Mouse (Mus musculus): ENCODE measurements around the gene Bloc1s3. TPM values are rescaled to one million over a fixed set of nuclear protein-coding genes. Genes with fewer than 3 reads are reported as not detected.

Bloc1s3 gene
- 7.4 and 10.3 TPM in 2 replicates for polyA plus RNA-seq (2012)

DNA sequence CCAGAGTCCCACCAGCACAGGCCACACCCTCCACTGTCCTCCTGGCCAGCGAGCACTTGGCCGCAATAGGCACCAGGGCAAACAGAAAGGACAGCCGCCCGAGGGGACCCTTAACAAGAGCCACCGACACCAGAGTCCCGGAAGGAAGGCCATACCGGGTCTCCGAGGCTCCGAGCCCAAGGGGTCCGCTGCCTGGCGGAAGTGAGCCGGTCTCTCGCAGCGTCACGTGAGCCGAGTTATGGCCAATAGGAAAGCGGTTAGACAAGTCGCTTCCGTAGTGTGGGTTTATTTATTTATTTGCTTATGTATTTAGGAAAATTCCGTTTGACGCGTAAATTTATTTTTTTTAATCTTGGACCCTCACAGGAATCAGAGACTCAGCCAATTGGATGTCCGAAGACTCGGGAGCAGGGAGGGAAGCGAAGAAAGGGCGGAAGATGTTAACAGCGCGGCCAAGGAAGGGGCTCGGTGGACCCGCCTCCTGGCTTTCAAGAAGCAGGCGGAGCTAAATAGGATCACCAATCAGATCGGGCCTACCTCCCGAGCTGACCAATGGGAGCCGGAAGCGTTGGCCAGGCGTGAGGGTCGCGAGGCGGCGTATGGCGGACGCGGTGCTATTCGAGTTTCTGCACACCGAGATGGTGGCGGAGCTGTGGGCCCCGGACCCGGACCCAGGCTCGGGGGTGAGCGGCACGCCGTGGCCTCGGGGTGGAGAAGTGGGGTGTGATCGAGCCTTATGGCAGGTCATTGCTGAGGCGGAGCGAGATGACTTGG, at the start of gene Bloc1s3, which contains the start of gene Trappc6a:
Gene Bloc1s3 (minus strand): TSS at position 218 of the 774 bp plus-strand sequence.
Gene Trappc6a (plus strand): TSS at position 246 of the 774 bp plus-strand sequence.
- no peak for TF ChIP-seq GATA1 (IDR thresholded peaks at IDR 0.05; ENCODE audit: low read length)

DNA sequence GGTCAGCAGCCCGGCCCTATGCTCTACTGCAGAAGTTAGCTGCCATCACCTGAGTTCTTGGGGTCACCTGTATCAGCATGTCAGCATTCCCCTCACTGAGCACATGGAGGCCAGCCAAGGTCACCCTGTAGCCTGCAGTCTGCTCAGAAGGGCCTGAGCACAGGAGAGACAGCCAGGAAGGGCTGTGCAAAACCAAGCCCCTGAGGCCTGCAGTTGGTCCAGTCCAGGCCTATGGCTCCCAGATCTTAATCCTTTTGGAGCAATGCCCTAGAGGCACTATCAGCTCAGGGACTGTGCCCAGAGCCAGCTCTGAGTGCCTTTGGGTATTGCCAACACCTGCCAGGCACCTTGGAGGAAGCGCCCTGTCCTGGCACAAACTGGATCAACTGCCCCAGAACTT, 48.9 kb upstream of the Bloc1s3 start:
- TF ChIP-seq GATA1 (IDR thresholded peaks at IDR 0.05; ENCODE audit: low read length), result no peak

DNA sequence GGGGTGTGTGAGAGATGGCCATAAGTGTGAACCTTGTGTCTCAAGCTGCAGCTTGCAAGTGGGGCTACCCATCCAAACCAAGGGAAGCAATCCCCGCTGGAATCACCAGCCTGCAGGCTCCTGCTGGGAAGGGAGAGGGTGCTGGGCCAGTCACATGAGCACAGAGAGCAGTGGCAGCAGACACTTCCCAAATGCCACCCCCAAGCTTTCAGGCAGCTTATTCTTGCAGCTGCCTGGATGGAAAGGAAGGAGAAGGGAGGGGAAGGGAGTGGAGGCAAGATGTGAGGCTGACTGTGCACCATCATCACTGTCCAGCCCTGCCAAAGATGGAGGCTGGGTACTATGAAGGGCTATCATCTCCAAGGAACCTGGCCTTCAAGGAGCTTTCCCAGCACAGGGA, 46.0 kb upstream of the Bloc1s3 start:
- TF ChIP-seq GATA1 (IDR thresholded peaks at IDR 0.05; ENCODE audit: low read length), result no peak

DNA sequence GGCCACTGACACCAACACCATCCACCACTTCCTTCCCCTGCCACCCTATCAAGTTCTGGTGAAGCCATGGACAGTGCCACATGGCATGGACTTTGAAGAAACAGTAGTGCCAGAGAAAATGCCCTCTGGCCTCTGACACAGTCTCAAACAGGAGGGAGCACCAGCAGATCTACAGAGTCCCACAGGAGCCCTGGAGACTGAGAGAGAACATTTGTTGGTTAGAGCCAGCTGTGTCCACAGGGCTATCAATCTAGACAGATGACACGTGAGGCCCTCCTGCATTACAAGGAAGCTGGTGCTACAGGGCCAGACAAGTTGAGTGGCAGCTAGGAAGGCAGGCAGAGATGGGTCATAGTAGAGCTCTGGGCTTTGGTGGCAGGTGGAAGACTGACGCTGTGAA, 44.3 kb upstream of the Bloc1s3 start:
- TF ChIP-seq GATA1 (IDR thresholded peaks at IDR 0.05; ENCODE audit: low read length), result no peak

DNA sequence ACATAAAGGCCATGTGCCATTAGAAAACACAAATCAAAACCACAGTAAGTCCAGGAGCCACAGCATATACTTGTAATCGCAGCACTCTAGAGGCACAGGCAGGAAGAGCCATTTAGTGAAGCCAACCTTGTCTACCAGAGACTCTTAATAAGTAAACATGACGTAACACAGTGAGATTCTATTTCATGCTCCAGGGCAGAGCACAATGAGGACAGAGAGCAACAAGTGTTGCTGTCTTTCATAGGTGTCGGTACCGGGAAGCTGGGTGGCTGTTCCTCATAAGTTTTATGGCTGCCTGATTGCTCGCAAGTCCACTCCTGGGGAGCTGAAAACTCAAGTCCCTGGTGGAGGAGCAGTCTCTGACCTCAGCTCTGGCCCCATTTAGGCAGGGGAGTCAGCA, 43.5 kb upstream of the Bloc1s3 start:
- TF ChIP-seq GATA1 (IDR thresholded peaks at IDR 0.05; ENCODE audit: low read length), result no peak

DNA sequence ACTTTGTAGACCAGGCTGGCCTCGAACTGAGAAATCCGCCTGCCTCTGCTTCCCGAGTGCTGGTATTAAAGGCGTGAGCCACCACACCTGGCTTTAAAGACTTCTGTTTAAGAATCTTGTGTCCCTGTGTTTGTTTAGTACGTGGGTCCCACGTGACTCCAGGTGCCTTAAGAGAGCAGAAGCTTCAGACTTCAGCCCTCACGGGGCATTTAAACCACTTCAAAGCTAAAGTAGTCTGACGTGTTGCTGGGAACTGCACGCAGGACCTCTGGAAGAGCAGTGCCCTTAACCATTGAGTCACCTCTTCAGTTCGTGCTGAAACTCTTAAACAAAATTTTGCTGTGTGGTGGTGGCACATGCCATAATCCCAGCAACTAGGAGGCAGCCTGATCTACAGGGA, 41.2 kb upstream of the Bloc1s3 start:
- TF ChIP-seq GATA1 (IDR thresholded peaks at IDR 0.05; ENCODE audit: low read length), result no peak

DNA sequence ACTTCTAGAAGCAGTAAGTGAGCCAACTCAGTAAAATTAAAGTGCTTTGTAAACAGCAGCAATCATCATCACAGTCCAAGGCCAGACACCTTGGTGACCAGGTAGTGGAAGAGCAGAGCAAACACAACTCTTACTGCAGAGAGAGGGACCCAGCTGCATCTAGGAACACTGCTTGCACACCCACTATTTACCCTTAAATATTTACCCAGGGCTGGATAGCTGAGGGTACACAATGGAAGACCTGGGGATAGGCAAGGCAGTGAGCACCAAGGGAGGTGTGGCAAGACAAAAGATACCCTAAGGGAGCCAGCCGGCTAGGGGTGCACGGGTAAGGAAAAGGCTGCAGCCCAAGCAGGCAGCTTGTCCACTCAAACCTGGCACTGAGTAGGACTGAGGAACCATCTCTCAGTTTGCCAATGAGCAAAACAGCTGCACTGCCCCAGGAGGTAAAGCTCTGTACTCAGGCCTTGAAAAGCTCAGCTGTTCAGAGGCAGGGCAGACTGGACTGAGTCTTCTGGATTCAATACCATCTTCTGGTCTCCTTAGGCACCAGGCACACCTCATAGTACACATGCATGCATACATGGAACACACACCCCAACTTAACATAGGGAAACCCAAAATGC, 39.3 kb upstream of the Bloc1s3 start:
- no peak for TF ChIP-seq GATA1 (IDR thresholded peaks at IDR 0.05; ENCODE audit: low read length)

DNA sequence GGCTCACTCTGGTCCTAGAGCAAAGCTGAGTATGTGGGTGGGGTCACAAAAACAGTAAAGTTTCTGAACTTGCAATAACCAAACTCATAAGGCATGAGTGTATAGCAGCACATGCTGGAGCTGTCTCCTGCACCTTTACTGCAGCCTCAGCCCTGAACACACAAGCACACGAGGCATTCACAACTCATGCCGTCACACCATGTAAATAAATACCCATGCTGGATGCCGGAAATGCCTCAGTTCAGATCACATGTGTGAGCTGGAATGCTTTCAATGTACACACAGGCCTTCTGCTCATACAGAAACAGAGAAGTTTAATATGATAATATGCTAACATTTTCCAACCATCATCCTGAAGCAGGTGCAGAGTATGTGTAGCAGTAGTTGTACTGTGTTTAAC, 37.8 kb upstream of the Bloc1s3 start:
- TF ChIP-seq GATA1 (IDR thresholded peaks at IDR 0.05; ENCODE audit: low read length), result no peak

DNA sequence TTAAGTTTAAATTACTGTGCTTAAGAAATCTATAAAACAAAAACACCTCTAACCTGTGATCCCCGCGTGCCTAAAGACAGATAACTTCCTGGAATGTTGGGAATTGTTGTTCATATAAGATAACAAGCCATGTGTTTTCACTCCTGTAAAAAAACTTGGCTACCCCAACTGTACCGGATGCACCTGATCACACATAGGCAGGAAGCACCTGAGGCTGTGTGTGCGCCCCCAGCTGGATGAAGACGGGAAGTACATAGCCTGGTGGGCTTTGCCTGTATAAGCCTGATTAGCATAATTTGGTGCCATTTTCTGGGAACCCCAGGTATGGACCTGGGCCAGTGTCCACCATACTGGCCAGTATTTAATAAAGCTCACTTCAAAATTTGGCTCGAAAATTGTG, 35.4 kb upstream of the Bloc1s3 start:
- no peak for TF ChIP-seq GATA1 (IDR thresholded peaks at IDR 0.05; ENCODE audit: low read length)

DNA sequence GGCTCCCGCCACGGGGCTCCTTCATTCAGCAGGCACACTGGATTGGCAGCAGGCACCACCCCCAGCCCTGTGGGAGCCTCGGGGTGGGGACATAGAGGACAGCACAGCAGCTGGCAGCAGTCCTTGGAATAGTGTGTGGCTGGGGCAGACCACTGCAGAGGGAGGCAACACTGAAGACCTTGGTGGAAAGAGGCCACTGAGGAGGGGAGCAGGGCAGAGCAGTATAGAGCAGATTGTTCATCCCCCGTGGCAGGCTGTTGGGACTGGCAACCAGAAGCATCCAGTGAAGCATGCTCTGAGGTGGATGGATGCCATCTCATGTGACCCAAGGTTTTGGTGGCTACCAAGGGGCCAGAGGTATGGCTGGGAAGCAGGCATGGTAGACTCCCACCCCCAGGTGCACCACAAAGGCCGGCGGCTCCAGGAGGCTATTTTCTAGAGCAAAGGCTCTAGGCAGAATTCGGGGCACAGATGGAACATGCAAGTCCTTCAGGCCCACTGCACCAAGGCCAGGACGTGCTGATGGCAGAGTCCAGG, 34.1 kb upstream of the Bloc1s3 start:
- TF ChIP-seq GATA1 (IDR thresholded peaks at IDR 0.05; ENCODE audit: low read length), result no peak

DNA sequence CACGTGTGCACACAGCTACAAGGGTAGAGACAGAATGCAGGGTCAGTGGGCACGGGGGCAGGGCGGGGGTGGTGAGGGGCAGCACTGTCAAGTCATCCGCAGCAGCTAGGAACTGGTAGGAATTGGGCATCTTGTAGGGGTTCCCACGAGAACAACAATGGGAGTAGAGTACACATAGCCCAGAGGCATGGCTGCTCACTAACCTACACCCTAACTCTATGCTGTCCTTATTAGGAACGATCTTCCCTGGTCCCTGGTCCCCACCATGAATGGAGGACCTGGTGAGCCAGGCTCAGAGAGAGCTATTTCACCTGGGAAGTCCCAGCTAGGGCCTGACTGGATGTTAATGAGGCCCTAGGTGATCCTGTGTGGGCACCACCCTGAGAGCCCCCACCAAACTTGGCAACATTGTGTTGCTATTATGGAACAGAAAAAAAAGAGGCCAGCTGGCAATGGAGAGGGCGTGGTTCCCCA, 33.6 kb upstream of the Bloc1s3 start:
- no peak for TF ChIP-seq GATA1 (IDR thresholded peaks at IDR 0.05; ENCODE audit: low read length)

DNA sequence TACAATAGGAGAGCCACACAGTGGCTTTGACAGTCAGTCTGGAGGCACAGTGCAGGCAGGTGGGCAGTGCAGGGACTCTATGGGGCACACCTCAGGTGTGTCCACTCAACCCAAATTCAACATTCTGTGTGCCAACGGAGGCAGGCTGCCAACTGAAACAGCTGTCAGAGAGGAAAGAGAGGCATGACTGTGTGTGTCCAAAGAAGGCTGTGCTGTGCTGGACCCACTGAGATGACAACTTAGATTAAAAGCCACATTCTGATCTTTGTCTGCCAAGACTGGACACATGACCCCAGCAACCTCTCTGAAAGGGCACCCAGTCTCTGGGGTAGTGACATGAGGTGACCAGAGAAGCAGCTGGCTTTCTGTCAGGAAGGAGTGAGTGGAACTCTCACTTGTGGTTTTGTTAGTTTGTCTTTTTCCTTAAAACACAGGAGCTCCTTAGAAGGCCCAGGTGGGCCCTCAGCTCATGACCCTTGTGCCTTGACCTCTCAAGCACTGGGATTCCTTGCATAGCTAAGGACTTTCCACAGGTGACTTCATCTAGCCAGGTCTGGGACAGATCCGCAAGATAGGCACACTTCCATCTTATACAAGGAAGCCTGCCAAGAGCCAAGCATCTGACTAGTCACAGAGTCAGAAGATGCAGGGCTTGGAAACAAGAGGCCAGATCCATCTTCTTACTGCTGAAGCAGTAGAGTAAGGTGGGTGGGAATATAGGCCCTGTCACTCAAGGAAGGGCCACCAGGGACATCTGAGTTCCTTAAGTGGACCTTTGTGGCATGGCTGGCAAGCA, 32.8 kb upstream of the Bloc1s3 start:
- no peak for TF ChIP-seq GATA1 (IDR thresholded peaks at IDR 0.05; ENCODE audit: low read length)

DNA sequence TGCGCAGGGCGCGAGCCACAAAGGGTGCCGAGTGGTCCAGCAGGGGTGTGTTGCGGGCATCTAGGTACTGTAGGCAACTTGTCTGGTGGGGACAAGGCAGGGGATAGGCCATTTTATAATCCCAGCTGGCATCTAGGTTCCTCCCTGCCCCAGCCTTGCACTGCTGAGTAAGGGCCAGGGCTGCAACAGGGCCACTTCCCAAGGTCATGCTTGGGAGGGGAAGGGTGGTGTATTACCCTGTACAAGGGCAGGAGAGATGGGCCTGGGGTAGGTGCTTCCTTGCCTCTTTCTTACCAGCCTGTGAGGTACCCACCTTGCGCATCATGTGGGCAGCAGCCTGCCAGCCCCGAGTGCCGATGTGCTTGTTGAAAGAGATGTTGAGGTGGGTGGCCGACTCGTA, 26.5 kb upstream of the Bloc1s3 start:
- TF ChIP-seq GATA1 (IDR thresholded peaks at IDR 0.05; ENCODE audit: low read length), result no peak

DNA sequence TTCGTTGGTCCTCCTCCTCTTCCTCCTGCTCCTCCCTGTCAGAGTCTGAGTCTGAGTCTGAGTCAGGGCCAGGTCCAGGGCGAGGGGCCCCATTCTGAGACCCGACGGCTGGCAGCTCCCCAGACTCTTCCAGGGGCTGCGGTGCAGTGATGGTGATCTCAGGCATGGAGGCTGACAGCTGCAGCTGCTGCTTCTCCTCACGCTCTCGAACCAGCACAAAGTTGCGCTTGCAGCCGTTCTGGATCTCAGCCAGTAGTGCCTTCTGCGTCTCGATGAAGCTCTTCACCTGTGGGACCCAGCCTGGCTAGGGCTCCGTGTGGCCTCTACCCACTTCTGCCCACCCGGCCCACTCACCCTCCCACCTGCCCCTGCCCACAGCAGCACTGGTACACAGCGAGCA, 24.1 kb upstream of the Bloc1s3 start:
- TF ChIP-seq GATA1 (IDR thresholded peaks at IDR 0.05; ENCODE audit: low read length), result no peak

DNA sequence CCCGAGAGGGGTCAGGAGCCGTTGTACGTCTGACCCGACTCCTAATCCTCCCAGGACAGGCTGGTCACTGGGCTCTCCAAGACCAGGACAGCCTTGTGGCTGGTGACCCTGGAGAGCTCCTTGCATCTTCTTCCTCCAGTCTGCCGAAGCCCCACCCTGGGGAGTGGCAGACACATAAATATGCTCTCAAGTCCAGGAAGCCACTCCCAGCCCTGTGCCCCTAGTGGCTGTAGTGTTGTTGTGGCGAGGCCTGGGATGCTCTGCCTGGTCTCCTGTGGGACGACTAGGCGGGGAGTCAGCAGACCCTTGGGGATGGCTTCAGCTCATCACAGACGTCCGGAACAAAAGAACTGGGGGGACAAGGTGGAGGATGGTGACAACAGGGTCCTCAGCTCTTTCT, 22.9 kb upstream of the Bloc1s3 start:
- no peak for TF ChIP-seq GATA1 (IDR thresholded peaks at IDR 0.05; ENCODE audit: low read length)

DNA sequence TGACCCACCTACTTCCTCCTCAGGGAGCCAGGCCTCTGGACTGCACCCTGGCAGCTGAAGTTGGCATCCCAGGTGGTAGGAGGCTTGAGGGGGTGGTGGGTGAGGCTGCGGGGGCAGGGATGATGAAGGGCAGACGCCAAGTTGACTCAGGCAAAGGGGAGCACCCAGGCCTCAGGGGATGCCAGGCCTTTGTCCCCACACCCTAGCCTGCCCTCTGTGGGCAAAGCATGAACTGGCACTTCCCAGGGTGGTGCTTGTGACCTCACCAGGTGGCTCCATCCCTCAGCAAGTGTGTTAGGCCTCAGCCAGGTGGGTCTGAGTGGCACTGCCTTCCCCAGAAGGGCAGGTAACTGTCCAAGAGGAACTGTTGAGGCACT, 16.9 kb upstream of the Bloc1s3 start:
- TF ChIP-seq GATA1 (IDR thresholded peaks at IDR 0.05; ENCODE audit: low read length), result no peak
